Mouse (Mus musculus): ENCODE results near the gene Gm20517.

The Gm20517 gene

GRCm38 (mm10) chr17:47610849-47611660 lies at the start of gene Gm20517, which contains the start of the genes Bysl and Med20:
Gm20517 (plus strand) TSS chr17:47611589.
Bysl (minus strand) TSS chr17:47611492.
Med20 (plus strand) TSS chr17:47611582.
- peak; percentile 94 for DNase-seq (ENCODE audit: low read depth, low spot score)

GRCm38 (mm10) chr17:47562875-47563274 lies 48.5 kb upstream of the Gm20517 start:
- DNase-seq (ENCODE audit: low read depth, low spot score) = no peak

GRCm38 (mm10) chr17:47564612-47565011 lies 46.8 kb upstream of the Gm20517 start:
- no peak for DNase-seq (ENCODE audit: low read depth, low spot score)

GRCm38 (mm10) chr17:47566133-47566532 lies 45.3 kb upstream of the Gm20517 start:
- no peak for DNase-seq (ENCODE audit: low read depth, low spot score)

GRCm38 (mm10) chr17:47567271-47567670 lies 44.1 kb upstream of the Gm20517 start:
- no peak for DNase-seq (ENCODE audit: low read depth, low spot score)

GRCm38 (mm10) chr17:47568389-47568788 lies 43.0 kb upstream of the Gm20517 start:
- DNase-seq (ENCODE audit: low read depth, low spot score) = no peak

GRCm38 (mm10) chr17:47568951-47569527 lies 42.4 kb upstream of the Gm20517 start:
- no peak for DNase-seq (ENCODE audit: low read depth, low spot score)

GRCm38 (mm10) chr17:47571621-47572020 lies 39.8 kb upstream of the Gm20517 start:
- DNase-seq (ENCODE audit: low read depth, low spot score) = no peak

GRCm38 (mm10) chr17:47572436-47572835 lies 39.0 kb upstream of the Gm20517 start:
- DNase-seq (ENCODE audit: low read depth, low spot score) = no peak

GRCm38 (mm10) chr17:47574028-47574427 lies 37.4 kb upstream of the Gm20517 start:
- no peak for DNase-seq (ENCODE audit: low read depth, low spot score)

GRCm38 (mm10) chr17:47574830-47575229 lies 36.6 kb upstream of the Gm20517 start:
- no peak for DNase-seq (ENCODE audit: low read depth, low spot score)

- DNase-seq (ENCODE audit: low read depth, low spot score) = no peak
These were observed 32.7 kb upstream of the Gm20517 start for GRCm38 (mm10) chr17:47578655-47579054.

GRCm38 (mm10) chr17:47580962-47581361 lies 30.4 kb upstream of the Gm20517 start:
- DNase-seq (ENCODE audit: low read depth, low spot score) = no peak

- DNase-seq (ENCODE audit: low read depth, low spot score) = no peak
These were observed 22.9 kb upstream of the Gm20517 start for GRCm38 (mm10) chr17:47588517-47588916.

- DNase-seq (ENCODE audit: low read depth, low spot score) = no peak
These were observed 20.3 kb upstream of the Gm20517 start for GRCm38 (mm10) chr17:47591073-47591472.

GRCm38 (mm10) chr17:47593215-47593853 lies 18.1 kb upstream of the Gm20517 start:
- peak; percentile 95 for DNase-seq (ENCODE audit: low read depth, low spot score)

- no peak for DNase-seq (ENCODE audit: low read depth, low spot score)
These were observed 17.6 kb upstream of the Gm20517 start for GRCm38 (mm10) chr17:47593854-47594182.

GRCm38 (mm10) chr17:47594183-47594968 lies 17.0 kb upstream of the Gm20517 start:
- DNase-seq (ENCODE audit: low read depth, low spot score) = no peak

GRCm38 (mm10) chr17:47594969-47595247 lies 16.5 kb upstream of the Gm20517 start:
- DNase-seq (ENCODE audit: low read depth, low spot score) = no peak

GRCm38 (mm10) chr17:47595248-47596161 lies 15.9 kb upstream of the Gm20517 start:
- peak; percentile 62 for DNase-seq (ENCODE audit: low read depth, low spot score)
